Mouse (Mus musculus): ENCODE results near the gene App. TPM values are rescaled to one million over a fixed set of nuclear protein-coding genes. Genes with fewer than 3 reads are reported as not detected.

The App gene
- polyA plus RNA-seq, 1 experiment from 2014 or later, result 94.7 TPM

- Histone ChIP-seq H3K27me3 (ENCODE audit: low read depth, poor library complexity, severe bottlenecking) (no peaks in the 10 kb centered on the region), H3K4me1 (no peaks in the 10 kb centered on the region), H3K9me3 (replicated peaks) (no peaks in the 10 kb centered on the region), H3K36me3 (peaks cover 13% of the 10 kb centered on the region), H3K4me3 (no peak overlapping the region), H3K27ac (no peak overlapping the region)
- no peak for DNase-seq (ENCODE audit: low spot score)
- 94% methylated on average over 7 of the region's 7 CpGs for WGBS
Measured at GRCm38 (mm10) chr16:84992888-84993287, 180.7 kb downstream of the App start.

- DNase-seq (ENCODE audit: low spot score), result no peak
- Histone ChIP-seq H3K27ac (no peak overlapping the region), H3K4me1 (no peaks in the 10 kb centered on the region), H3K9me3 (replicated peaks) (no peaks in the 10 kb centered on the region), H3K4me3 (no peak overlapping the region), H3K36me3 (peaks cover 17% of the 10 kb centered on the region), H3K27me3 (ENCODE audit: low read depth, poor library complexity, severe bottlenecking) (no peaks in the 10 kb centered on the region)
- 88% methylated on average over 4 of the region's 4 CpGs for WGBS
Measured at GRCm38 (mm10) chr16:84991011-84991410, 182.6 kb downstream of the App start.

DNA sequence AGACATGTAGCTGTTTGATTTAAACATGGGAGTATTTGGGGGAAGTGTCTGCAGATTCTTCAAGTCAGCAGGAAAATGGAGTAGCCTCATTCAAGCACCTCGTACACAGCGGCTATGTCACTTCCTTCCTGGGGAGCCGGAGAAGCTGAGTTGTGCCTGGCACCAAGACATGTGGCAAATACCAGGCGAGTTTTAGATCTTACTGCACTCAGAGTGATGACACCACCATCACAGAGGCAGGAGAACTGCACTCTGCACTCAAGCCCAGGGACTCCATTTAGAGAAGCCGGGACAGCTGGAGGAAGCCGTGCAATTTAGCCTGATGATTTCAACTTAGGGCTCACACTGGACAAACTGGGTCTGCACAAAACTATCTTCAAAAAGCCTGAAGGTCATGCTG is 183.6 kb downstream of the App start:
- no peak overlapping the region for H3K27ac ChIP-seq
- H3K36me3 ChIP-seq, result peaks cover 17% of the 10 kb centered on the region
- H3K4me1 ChIP-seq, result no peaks in the 10 kb centered on the region
- H3K27me3 ChIP-seq (ENCODE audit: low read depth, poor library complexity, severe bottlenecking), result no peaks in the 10 kb centered on the region
- WGBS, result 86% methylated on average over 6 of the region's 6 CpGs
- DNase-seq (ENCODE audit: low spot score), result no peak
- no peaks in the 10 kb centered on the region for H3K9me3 ChIP-seq (replicated peaks)
- no peak overlapping the region for H3K4me3 ChIP-seq

GRCm38 (mm10) chr16:84989476-84989875 is 184.1 kb downstream of the App start:
- DNase-seq (ENCODE audit: low spot score), result no peak
- no peak overlapping the region for H3K27ac ChIP-seq
- no peaks in the 10 kb centered on the region for H3K4me1 ChIP-seq
- no peaks in the 10 kb centered on the region for H3K27me3 ChIP-seq (ENCODE audit: low read depth, poor library complexity, severe bottlenecking)
- H3K36me3 ChIP-seq, result peaks cover 17% of the 10 kb centered on the region
- H3K9me3 ChIP-seq (replicated peaks), result no peaks in the 10 kb centered on the region
- H3K4me3 ChIP-seq, result no peak overlapping the region
- 88% methylated on average over 10 of the region's 10 CpGs for WGBS

- Histone ChIP-seq H3K4me1 (no peaks in the 10 kb centered on the region), H3K4me3 (no peak overlapping the region), H3K27me3 (ENCODE audit: low read depth, poor library complexity, severe bottlenecking) (no peaks in the 10 kb centered on the region), H3K36me3 (peaks cover 11% of the 10 kb centered on the region), H3K27ac (no peak overlapping the region), H3K9me3 (replicated peaks) (no peaks in the 10 kb centered on the region)
- DNase-seq (ENCODE audit: low spot score), result no peak
- WGBS, result 91% methylated on average over 8 of the region's 8 CpGs
Measured at GRCm38 (mm10) chr16:84987724-84988287, 185.8 kb downstream of the App start.

DNA sequence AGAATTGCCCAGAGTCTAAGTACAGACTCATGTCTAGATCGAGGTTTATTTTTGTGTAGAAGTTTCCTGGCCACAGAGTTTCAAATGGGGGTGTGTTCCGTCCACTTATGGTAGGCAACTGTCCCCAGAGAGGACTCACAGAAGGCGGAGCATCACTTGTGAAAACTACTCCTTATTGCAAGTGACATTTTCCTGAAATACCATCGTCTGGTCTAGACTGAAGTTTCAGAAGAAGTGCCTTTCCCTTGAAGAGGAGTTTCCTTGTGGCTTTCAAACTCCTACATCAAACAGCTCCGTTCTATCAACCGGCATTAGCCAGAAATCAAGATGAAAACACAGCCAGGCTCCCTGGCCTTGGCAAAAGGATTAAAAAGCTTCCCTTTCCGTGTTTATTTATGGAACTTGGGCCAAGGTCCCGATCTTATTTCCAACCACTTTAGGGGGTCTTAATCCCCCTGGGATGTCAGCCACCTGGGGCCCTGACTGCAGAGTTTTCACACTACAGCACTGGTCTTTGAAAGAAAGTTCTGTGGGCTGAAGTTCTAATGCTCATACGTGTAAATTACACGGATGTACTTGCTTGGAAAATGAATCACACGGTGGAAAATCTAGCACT is 187.4 kb downstream of the App start:
- H3K36me3 ChIP-seq, result peaks cover 11% of the 10 kb centered on the region
- no peaks in the 10 kb centered on the region for H3K27me3 ChIP-seq (ENCODE audit: low read depth, poor library complexity, severe bottlenecking)
- no peak for DNase-seq (ENCODE audit: low spot score)
- no peaks in the 10 kb centered on the region for H3K9me3 ChIP-seq (replicated peaks)
- 90% methylated on average over 11 of the region's 11 CpGs for WGBS
- H3K4me3 ChIP-seq, result no peak overlapping the region
- no peak overlapping the region for H3K27ac ChIP-seq
- no peaks in the 10 kb centered on the region for H3K4me1 ChIP-seq

GRCm38 (mm10) chr16:84985340-84985739 is 188.2 kb downstream of the App start:
- Histone ChIP-seq H3K27ac (no peak overlapping the region), H3K36me3 (peaks cover 11% of the 10 kb centered on the region), H3K9me3 (replicated peaks) (no peaks in the 10 kb centered on the region), H3K27me3 (ENCODE audit: low read depth, poor library complexity, severe bottlenecking) (no peaks in the 10 kb centered on the region), H3K4me1 (no peaks in the 10 kb centered on the region), H3K4me3 (no peak overlapping the region)
- WGBS, result 96% methylated on average over 3 of the region's 3 CpGs
- no peak for DNase-seq (ENCODE audit: low spot score)

GRCm38 (mm10) chr16:84983428-84983827 is 190.1 kb downstream of the App start:
- DNase-seq (ENCODE audit: low spot score), result no peak
- Histone ChIP-seq H3K36me3 (peaks cover 13% of the 10 kb centered on the region), H3K27ac (no peak overlapping the region), H3K9me3 (replicated peaks) (no peaks in the 10 kb centered on the region), H3K27me3 (ENCODE audit: low read depth, poor library complexity, severe bottlenecking) (no peaks in the 10 kb centered on the region), H3K4me3 (no peak overlapping the region), H3K4me1 (no peaks in the 10 kb centered on the region)
- WGBS, result 92% methylated on average over 3 of the region's 3 CpGs

- Histone ChIP-seq H3K4me1 (no peaks in the 10 kb centered on the region), H3K9me3 (replicated peaks) (no peaks in the 10 kb centered on the region), H3K27ac (no peak overlapping the region), H3K27me3 (ENCODE audit: low read depth, poor library complexity, severe bottlenecking) (no peaks in the 10 kb centered on the region), H3K4me3 (no peak overlapping the region), H3K36me3 (peaks cover 15% of the 10 kb centered on the region)
- 78% methylated on average over 3 of the region's 3 CpGs for WGBS
- DNase-seq (ENCODE audit: low spot score), result no peak
Measured at GRCm38 (mm10) chr16:84982589-84982988, 191.0 kb downstream of the App start.

GRCm38 (mm10) chr16:84978589-84978988 is 195.0 kb downstream of the App start:
- no peak for DNase-seq (ENCODE audit: low spot score)
- Histone ChIP-seq H3K4me3 (no peak overlapping the region), H3K27me3 (ENCODE audit: low read depth, poor library complexity, severe bottlenecking) (no peaks in the 10 kb centered on the region), H3K4me1 (no peaks in the 10 kb centered on the region), H3K9me3 (replicated peaks) (no peaks in the 10 kb centered on the region), H3K27ac (no peak overlapping the region), H3K36me3 (peaks cover 40% of the 10 kb centered on the region)
- WGBS, result 71% methylated on average over 5 of the region's 5 CpGs

- Histone ChIP-seq H3K27ac (no peak overlapping the region), H3K36me3 (peaks cover 76% of the 10 kb centered on the region)
Measured at GRCm38 (mm10) chr16:84974176-84974518, 199.4 kb downstream of the App start.

GRCm38 (mm10) chr16:84973446-84974175 is 200.0 kb downstream of the App start:
- no peak for DNase-seq (ENCODE audit: low spot score)

More at GRCm38 (mm10) chr16:84974176-84974518, 199.4 kb downstream of the App start:
- H3K4me3 ChIP-seq, result no peak overlapping the region
- 88% methylated on average over 6 of the region's 6 CpGs for WGBS
- no peaks in the 10 kb centered on the region for H3K27me3 ChIP-seq (ENCODE audit: low read depth, poor library complexity, severe bottlenecking)
- no peaks in the 10 kb centered on the region for H3K4me1 ChIP-seq
- no peaks in the 10 kb centered on the region for H3K9me3 ChIP-seq (replicated peaks)
- DNase-seq (ENCODE audit: low spot score), result no peak

DNA sequence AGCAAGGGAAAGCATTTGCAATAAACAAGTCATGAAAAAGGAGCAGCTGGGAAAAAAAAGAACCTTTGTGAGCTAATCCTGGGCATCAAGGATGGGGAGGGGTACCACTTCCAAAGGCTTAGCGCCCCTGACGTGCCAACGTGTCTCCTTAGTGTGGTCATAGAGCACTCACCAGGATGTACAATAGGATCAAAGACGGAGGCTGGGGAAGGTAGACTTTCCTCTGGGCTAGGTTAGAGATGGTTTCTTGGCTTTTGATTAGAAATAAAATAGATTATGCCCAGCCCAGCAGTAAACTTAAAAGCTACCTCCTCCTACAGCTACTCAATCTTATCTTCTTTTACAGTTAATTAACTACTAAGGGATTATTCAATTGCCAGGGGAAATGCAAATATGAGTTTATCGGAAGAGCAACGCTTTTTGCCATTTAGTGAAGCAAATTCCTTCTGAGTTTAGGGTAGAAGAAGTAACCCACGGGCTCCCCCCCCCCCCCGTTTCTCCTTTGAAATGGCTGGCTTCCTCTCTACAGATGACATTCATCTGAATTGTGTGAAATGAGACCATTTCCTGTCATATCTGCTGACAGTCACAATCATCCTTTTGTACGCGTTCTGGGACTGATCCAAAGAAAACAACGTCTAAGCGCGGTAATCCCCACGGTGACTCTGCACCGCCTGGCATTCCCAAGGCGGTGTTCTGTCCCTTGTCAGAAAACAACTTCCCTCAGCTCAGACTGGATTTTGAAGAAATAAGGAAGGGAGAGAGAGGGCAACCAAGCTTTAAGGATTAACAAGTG is 201.8 kb downstream of the App start:
- 84% methylated on average over 16 of the region's 16 CpGs for WGBS
- no peak overlapping the region for H3K27ac ChIP-seq
- H3K4me1 ChIP-seq, result no peaks in the 10 kb centered on the region
- peaks cover 70% of the 10 kb centered on the region for H3K36me3 ChIP-seq
- no peaks in the 10 kb centered on the region for H3K9me3 ChIP-seq (replicated peaks)
- DNase-seq (ENCODE audit: low spot score), result no peak
- H3K27me3 ChIP-seq (ENCODE audit: low read depth, poor library complexity, severe bottlenecking), result no peaks in the 10 kb centered on the region
- no peak overlapping the region for H3K4me3 ChIP-seq

More at GRCm38 (mm10) chr16:84973446-84974175, 200.0 kb downstream of the App start:
- WGBS, result 97% methylated on average over 15 of the region's 15 CpGs
- no peaks in the 10 kb centered on the region for H3K9me3 ChIP-seq (replicated peaks)
- no peaks in the 10 kb centered on the region for H3K27me3 ChIP-seq (ENCODE audit: low read depth, poor library complexity, severe bottlenecking)
- peaks cover 80% of the 10 kb centered on the region for H3K36me3 ChIP-seq
- H3K27ac ChIP-seq, result no peak overlapping the region
- H3K4me3 ChIP-seq, result no peak overlapping the region
- no peaks in the 10 kb centered on the region for H3K4me1 ChIP-seq
